Comparison of ENCODE assay signal across 14 mouse cellular contexts in genomic region chr14:79313439-79314175, GRCm38 (mm10). TPM values are rescaled to one million over a fixed set of nuclear protein-coding genes. Genes with fewer than 3 reads are reported as not detected.
DNase-seq lines count a peak whose midpoint lies in the region; ATAC-seq and TF ChIP-seq lines count a peak whose summit lies in the region.
"Had no signal": no experiment of that assay in that cellular context is flagged by ENCODE, and none has a peak within 500 bp of the region (broad histone marks: within the 10 kb centered on the region; RNA-seq: fewer than 3 reads in every experiment).

No protein-coding gene starts in this region.

- ATAC-seq in hindbrain, embryonic 15.5 days (ENCODE audit: low FRiP score, low read depth), result peak; percentile 64; the same call in 1 of the 2 replicates
- ATAC-seq in G1E (ENCODE audit: extremely low read depth, insufficient number of reproducible peaks, low FRiP score, poor library complexity, severe bottlenecking), result peak; percentile 77
- ATAC-seq in embryonic facial prominence, embryonic 14.5 days (ENCODE audit: low read depth), result no peak
- peak; percentile 74 for ATAC-seq in liver, embryonic 13.5 days (ENCODE audit: low read depth)
- ATAC-seq: lung, postnatal 0 days had no signal

- no peaks in the 10 kb centered on the region for H3K9me3 ChIP-seq in hindbrain, embryonic 15.5 days
- no peaks in the 10 kb centered on the region for H3K9me3 ChIP-seq in hindbrain, embryonic 10.5 days
- H3K9me3 ChIP-seq in G1E (replicated peaks), result no peaks in the 10 kb centered on the region
- H3K9me3 ChIP-seq in embryonic facial prominence, embryonic 14.5 days (ENCODE audit: control insufficient read depth, low read length), result no peaks in the 10 kb centered on the region
- no peaks in the 10 kb centered on the region for H3K9me3 ChIP-seq in liver, embryonic 13.5 days (replicated peaks)
- H3K9me3 ChIP-seq: heart, embryonic 12.5 days; neural tube, embryonic 12.5 days had no signal

- H3K4me1 ChIP-seq in hindbrain, embryonic 15.5 days (replicated peaks), result no peaks in the 10 kb centered on the region
- H3K4me1 ChIP-seq in hindbrain, embryonic 10.5 days (replicated peaks), result peaks cover 15% of the 10 kb centered on the region
- H3K4me1 ChIP-seq in G1E (ENCODE audit: insufficient read depth, low read depth, low read length), result peaks cover 20% of the 10 kb centered on the region
- peaks cover 15% of the 10 kb centered on the region for H3K4me1 ChIP-seq in embryonic facial prominence, embryonic 14.5 days (ENCODE audit: control insufficient read depth, insufficient read depth, low read length)
- H3K4me1 ChIP-seq in liver, embryonic 13.5 days (replicated peaks), result peaks cover 46% of the 10 kb centered on the region

- TF ChIP-seq CTCF in G1E (IDR thresholded peaks at IDR 0.05; ENCODE audit: low read depth, low read length), result no peak

- H3K4me3 ChIP-seq in hindbrain, embryonic 15.5 days, result no peak overlapping the region
- H3K4me3 ChIP-seq in hindbrain, embryonic 10.5 days, result no peak overlapping the region
- no peak overlapping the region for H3K4me3 ChIP-seq in G1E (ENCODE audit: low read depth, low read length)
- no peak overlapping the region for H3K4me3 ChIP-seq in embryonic facial prominence, embryonic 14.5 days (ENCODE audit: low read depth, low read length)
- no peak overlapping the region for H3K4me3 ChIP-seq in liver, embryonic 13.5 days (replicated peaks)
- H3K4me3 ChIP-seq: heart, embryonic 12.5 days; neural tube, embryonic 12.5 days had no signal

- H3K27me3 ChIP-seq in hindbrain, embryonic 15.5 days, result no peaks in the 10 kb centered on the region
- 0 out of 2 replicates have a peak, but pooled peaks cover 4% of the 10 kb centered on the region for H3K27me3 ChIP-seq in hindbrain, embryonic 10.5 days (ENCODE audit: insufficient read depth, poor library complexity, severe bottlenecking)
- H3K27me3 ChIP-seq in G1E (ENCODE audit: insufficient read depth, low read length), result peaks cover 10% of the 10 kb centered on the region
- H3K27me3 ChIP-seq in embryonic facial prominence, embryonic 14.5 days (replicated peaks; ENCODE audit: control insufficient read depth, insufficient read depth, low read length), result no peaks in the 10 kb centered on the region
- H3K27me3 ChIP-seq in liver, embryonic 13.5 days, result no peaks in the 10 kb centered on the region
- H3K27me3 ChIP-seq: heart, embryonic 12.5 days; neural tube, embryonic 12.5 days had no signal

- WGBS in hindbrain, embryonic 15.5 days, result 56% methylated on average over 8 of the region's 8 CpGs
- WGBS in hindbrain, embryonic 10.5 days, result 75% methylated on average over 8 of the region's 8 CpGs
- 53% methylated on average over 8 of the region's 8 CpGs for WGBS in embryonic facial prominence, embryonic 14.5 days
- WGBS in liver, embryonic 13.5 days (ENCODE audit: insufficient replicate concordance), result 41% methylated on average over 8 of the region's 8 CpGs

- no peak overlapping the region for H3K4me2 ChIP-seq in hindbrain, embryonic 15.5 days
- H3K4me2 ChIP-seq in embryonic facial prominence, embryonic 14.5 days (ENCODE audit: low read depth, low read length), result no peak overlapping the region
- H3K4me2 ChIP-seq in liver, embryonic 13.5 days, result no peak overlapping the region
- H3K4me2 ChIP-seq: heart, embryonic 12.5 days; neural tube, embryonic 12.5 days had no signal

- no peak for DNase-seq in hindbrain, embryonic 10.5 days (ENCODE audit: low spot score)
- DNase-seq in G1E (ENCODE audit: low spot score), result no peak
- peak; percentile 58 for DNase-seq in embryonic facial prominence, embryonic 14.5 days (ENCODE audit: low spot score)
- no peak for DNase-seq in liver, embryonic 13.5 days
- no peak for DNase-seq in embryo, embryonic 9.5 days (ENCODE audit: extremely low spot score)
- no peak for DNase-seq in testis, postnatal 10 days (ENCODE audit: low spot score)
- DNase-seq: adrenal gland, postnatal 25 days; cerebellum, adult 18-20 months; kidney, adult 8-10 months; right cerebral cortex, postnatal 14 days had no signal

- peak overlapping the region; percentile 65 for H3K27ac ChIP-seq in hindbrain, embryonic 15.5 days (replicated peaks)
- no peak overlapping the region for H3K27ac ChIP-seq in hindbrain, embryonic 10.5 days
- peak overlapping the region; percentile 76 for H3K27ac ChIP-seq in embryonic facial prominence, embryonic 14.5 days (replicated peaks; ENCODE audit: low read depth, low read length)
- H3K27ac ChIP-seq in liver, embryonic 13.5 days, result peak overlapping the region; percentile 41
- H3K27ac ChIP-seq: neural tube, embryonic 12.5 days had no signal

- H3K9ac ChIP-seq in hindbrain, embryonic 15.5 days, result no peak overlapping the region
- H3K9ac ChIP-seq in embryonic facial prominence, embryonic 14.5 days (ENCODE audit: low read depth, low read length), result no peak overlapping the region
- no peak overlapping the region for H3K9ac ChIP-seq in liver, embryonic 13.5 days
- H3K9ac ChIP-seq: heart, embryonic 12.5 days; neural tube, embryonic 12.5 days had no signal

- H3K36me3 ChIP-seq in hindbrain, embryonic 15.5 days, result no peaks in the 10 kb centered on the region
- H3K36me3 ChIP-seq in hindbrain, embryonic 10.5 days, result no peaks in the 10 kb centered on the region
- no peaks in the 10 kb centered on the region for H3K36me3 ChIP-seq in G1E (replicated peaks)
- H3K36me3 ChIP-seq in embryonic facial prominence, embryonic 14.5 days (ENCODE audit: control insufficient read depth, insufficient read depth, low read length), result no peaks in the 10 kb centered on the region
- H3K36me3 ChIP-seq in liver, embryonic 13.5 days, result no peaks in the 10 kb centered on the region
- H3K36me3 ChIP-seq: heart, embryonic 12.5 days; neural tube, embryonic 12.5 days had no signal

RNA-seq across cellular contexts. Expression of gene Rgcc, which starts 12.2 kb away (rescaled TPM):
- 40.4 and 41.1 TPM in 2 replicates for polyA plus RNA-seq in hindbrain, embryonic 15.5 days (2015; fragmentation: Nextera tagmentation; extraction: Ambion mirVana)
- polyA plus RNA-seq in hindbrain, embryonic 10.5 days (2016; fragmentation: Nextera tagmentation; extraction: Ambion mirVana), result 26.2 and 52.1 TPM in 2 replicates
- total RNA-seq in G1E (2014; fragmentation: Nextera tagmentation), result not detected in 2 replicates
- not detected in 2 replicates for total RNA-seq in G1E (2017)
- polyA plus RNA-seq in G1E (2012), result 0.07 TPM in 1 of 2 replicates, not detected in the other
- 74.8 and 89.5 TPM in 2 replicates for polyA plus RNA-seq in embryonic facial prominence, embryonic 14.5 days (2014; fragmentation: Nextera tagmentation; extraction: Ambion mirVana)
- 306 and 322 TPM in 2 replicates for polyA plus RNA-seq in liver, embryonic 13.5 days (2015; fragmentation: Nextera tagmentation; extraction: Ambion mirVana)

Comparison
In these comparisons a context has a peak if more than half of its experiments do, and no peak if none do; other contexts are left out.
1. RNA of gene Rgcc, which starts 12.2 kb away (polyA plus RNA-seq): 306 to 322 TPM in liver, embryonic 13.5 days, 74.8 to 89.5 TPM in embryonic facial prominence, embryonic 14.5 days, 40.4 to 41.1 TPM in hindbrain, embryonic 15.5 days and 26.2 to 52.1 TPM in hindbrain, embryonic 10.5 days; 0.07 TPM in G1E; every median in the first group is over 10 times any median in the second.